ENCODE assay signal across 9 mouse cellular contexts in the genomic region with DNA sequence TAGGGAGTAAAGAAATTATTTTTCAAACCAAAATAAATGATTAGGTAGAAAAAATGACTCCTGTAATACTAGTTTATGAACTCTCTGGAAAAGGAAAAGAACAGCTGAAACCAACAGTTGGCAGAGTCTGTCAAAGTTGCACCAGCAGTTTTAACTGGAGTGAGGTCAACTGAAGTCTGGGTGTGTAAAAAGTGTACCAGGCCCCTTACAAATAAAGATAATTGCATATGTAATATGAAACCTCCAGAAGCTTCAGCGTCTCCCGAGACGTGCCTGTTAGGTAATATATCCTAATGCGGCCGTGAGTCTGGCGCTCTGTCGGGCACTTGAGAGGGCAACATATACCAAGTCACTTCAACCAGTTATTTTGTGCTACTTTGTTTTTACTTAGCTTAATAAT. TPM values are rescaled to one million over a fixed set of nuclear protein-coding genes. Genes with fewer than 3 reads are reported as not detected.
DNase-seq lines count a peak whose midpoint lies in the region; ATAC-seq lines count a peak whose summit lies in the region.
"Had no signal": no experiment of that assay in that cellular context is flagged by ENCODE, and none has a peak within 500 bp of the region (broad histone marks: within the 10 kb centered on the region; RNA-seq: fewer than 3 reads in every experiment).

No protein-coding gene starts in this region.

- H3K4me2 ChIP-seq in intestine, embryonic 14.5 days (ENCODE audit: low read length): peak overlapping the region; percentile 38
- no peak overlapping the region for H3K4me2 ChIP-seq in intestine, embryonic 16.5 days (ENCODE audit: low read depth, low read length)
- H3K4me2 ChIP-seq in embryonic facial prominence, embryonic 11.5 days (ENCODE audit: low read depth, low read length): no peak overlapping the region
- peak overlapping the region; percentile 84 for H3K4me2 ChIP-seq in hindbrain, embryonic 14.5 days (replicated peaks)
- H3K4me2 ChIP-seq in neural tube, embryonic 14.5 days (ENCODE audit: low read depth, low read length): peak overlapping the region; percentile 44

- no peaks in the 10 kb centered on the region; the same call in 1 of the 2 replicates for H3K36me3 ChIP-seq in intestine, embryonic 14.5 days (ENCODE audit: control insufficient read depth, insufficient read depth, low read length)
- H3K36me3 ChIP-seq in intestine, embryonic 16.5 days (ENCODE audit: control insufficient read depth, insufficient read depth, low read length): no peaks in the 10 kb centered on the region
- H3K36me3 ChIP-seq in embryonic facial prominence, embryonic 11.5 days (replicated peaks; ENCODE audit: control insufficient read depth, insufficient read depth, low read depth, low read length): no peaks in the 10 kb centered on the region
- H3K36me3 ChIP-seq in hindbrain, embryonic 14.5 days (replicated peaks; ENCODE audit: control insufficient read depth, insufficient read depth): no peaks in the 10 kb centered on the region
- H3K36me3 ChIP-seq in neural tube, embryonic 14.5 days (ENCODE audit: control insufficient read depth, insufficient read depth, low read length): no peaks in the 10 kb centered on the region

- peaks cover 20% of the 10 kb centered on the region for H3K4me1 ChIP-seq in intestine, embryonic 14.5 days (replicated peaks; ENCODE audit: control insufficient read depth, insufficient read depth, low read length)
- peaks cover 10% of the 10 kb centered on the region for H3K4me1 ChIP-seq in intestine, embryonic 16.5 days (ENCODE audit: control insufficient read depth, insufficient read depth, low read length)
- H3K4me1 ChIP-seq in embryonic facial prominence, embryonic 11.5 days (ENCODE audit: control insufficient read depth, insufficient read depth, low read length): peaks cover 3% of the 10 kb centered on the region; the same call in 1 of the 2 replicates
- peaks cover 53% of the 10 kb centered on the region for H3K4me1 ChIP-seq in hindbrain, embryonic 14.5 days (replicated peaks; ENCODE audit: control insufficient read depth, insufficient read depth, low read length)
- peaks cover 35% of the 10 kb centered on the region for H3K4me1 ChIP-seq in neural tube, embryonic 14.5 days (ENCODE audit: control insufficient read depth, insufficient read depth, low read length)

- H3K27ac ChIP-seq in intestine, embryonic 14.5 days (ENCODE audit: low read depth): no peak overlapping the region
- H3K27ac ChIP-seq in intestine, embryonic 16.5 days (ENCODE audit: low read length): no peak overlapping the region
- no peak overlapping the region for H3K27ac ChIP-seq in embryonic facial prominence, embryonic 11.5 days (replicated peaks; ENCODE audit: low read depth, low read length)
- H3K27ac ChIP-seq in hindbrain, embryonic 14.5 days: no peak overlapping the region
- no peak overlapping the region for H3K27ac ChIP-seq in neural tube, embryonic 14.5 days (ENCODE audit: low read depth, low read length)

- H3K4me3 ChIP-seq in intestine, embryonic 14.5 days (ENCODE audit: low read depth, low read length): peak overlapping the region; percentile 15; the same call in 1 of the 2 replicates
- H3K4me3 ChIP-seq in intestine, embryonic 16.5 days (ENCODE audit: low read length): no peak overlapping the region
- H3K4me3 ChIP-seq in embryonic facial prominence, embryonic 11.5 days (ENCODE audit: low read depth, low read length): no peak overlapping the region
- peak overlapping the region; percentile 16 for H3K4me3 ChIP-seq in hindbrain, embryonic 14.5 days (replicated peaks; ENCODE audit: low read length)
- 0 out of 2 replicates have a peak overlapping the region, but pooled peaks have one; percentile 12 for H3K4me3 ChIP-seq in neural tube, embryonic 14.5 days (ENCODE audit: low read depth, low read length)

- H3K9me3 ChIP-seq in intestine, embryonic 14.5 days (ENCODE audit: control insufficient read depth, low read length): no peaks in the 10 kb centered on the region
- H3K9me3 ChIP-seq in intestine, embryonic 16.5 days (ENCODE audit: control insufficient read depth, low read length): no peaks in the 10 kb centered on the region
- H3K9me3 ChIP-seq in embryonic facial prominence, embryonic 11.5 days (replicated peaks; ENCODE audit: control insufficient read depth, low read length): no peaks in the 10 kb centered on the region
- H3K9me3 ChIP-seq in hindbrain, embryonic 14.5 days (ENCODE audit: control insufficient read depth, low read length): no peaks in the 10 kb centered on the region
- H3K9me3 ChIP-seq in neural tube, embryonic 14.5 days (ENCODE audit: control insufficient read depth, low read length): no peaks in the 10 kb centered on the region

- no peak for ATAC-seq in intestine, embryonic 14.5 days (replicated peaks; ENCODE audit: low FRiP score, low TSS enrichment, low read depth)
- ATAC-seq in intestine, embryonic 16.5 days: no peak
- no peak for ATAC-seq in embryonic facial prominence, embryonic 11.5 days (replicated peaks; ENCODE audit: insufficient number of reproducible peaks, low FRiP score, low TSS enrichment, low read depth)
- ATAC-seq in hindbrain, embryonic 14.5 days (ENCODE audit: low FRiP score): no peak
- ATAC-seq in neural tube, embryonic 14.5 days (ENCODE audit: low read depth): no peak
- no peak for ATAC-seq in erythroblast, adult 5-6 weeks (replicated peaks; ENCODE audit: low FRiP score, poor library complexity, severe bottlenecking)
- ATAC-seq: Patski had no signal

- H3K9ac ChIP-seq in intestine, embryonic 14.5 days (ENCODE audit: low read length): no peak overlapping the region
- H3K9ac ChIP-seq in intestine, embryonic 16.5 days (ENCODE audit: low read depth, low read length): no peak overlapping the region
- H3K9ac ChIP-seq in embryonic facial prominence, embryonic 11.5 days (replicated peaks; ENCODE audit: low read length): no peak overlapping the region
- no peak overlapping the region for H3K9ac ChIP-seq in hindbrain, embryonic 14.5 days
- no peak overlapping the region for H3K9ac ChIP-seq in neural tube, embryonic 14.5 days (replicated peaks; ENCODE audit: low read depth, low read length)

- 12% methylated on average over 7 of the region's 7 CpGs for WGBS in intestine, embryonic 14.5 days
- WGBS in intestine, embryonic 16.5 days: 27% methylated on average over 7 of the region's 7 CpGs
- WGBS in embryonic facial prominence, embryonic 11.5 days: 19% methylated on average over 7 of the region's 7 CpGs
- WGBS in hindbrain, embryonic 14.5 days: 62% methylated on average over 7 of the region's 7 CpGs
- WGBS in neural tube, embryonic 14.5 days: 51% methylated on average over 7 of the region's 7 CpGs

- no peaks in the 10 kb centered on the region for H3K27me3 ChIP-seq in intestine, embryonic 14.5 days (replicated peaks; ENCODE audit: control insufficient read depth, insufficient read depth, low read length)
- H3K27me3 ChIP-seq in intestine, embryonic 16.5 days (replicated peaks; ENCODE audit: control insufficient read depth, insufficient read depth, low read length): no peaks in the 10 kb centered on the region
- no peaks in the 10 kb centered on the region for H3K27me3 ChIP-seq in embryonic facial prominence, embryonic 11.5 days (ENCODE audit: control insufficient read depth, insufficient read depth, low read length)
- no peaks in the 10 kb centered on the region for H3K27me3 ChIP-seq in hindbrain, embryonic 14.5 days (ENCODE audit: control insufficient read depth, insufficient read depth, low read length)
- H3K27me3 ChIP-seq in neural tube, embryonic 14.5 days (ENCODE audit: control insufficient read depth, insufficient read depth, low read length): no peaks in the 10 kb centered on the region
- H3K27me3 ChIP-seq: Patski had no signal

- DNase-seq in intestine, embryonic 14.5 days (ENCODE audit: low spot score): no peak
- DNase-seq in embryonic facial prominence, embryonic 11.5 days (ENCODE audit: low spot score): peak; percentile 41
- DNase-seq in hindbrain, embryonic 14.5 days (ENCODE audit: low spot score): no peak
- DNase-seq in spleen, postnatal 36 days (ENCODE audit: low spot score in 2 of 2): no peak
- DNase-seq: layer of hippocampus, postnatal 36 days had no signal

RNA-seq across cellular contexts. Expression of a gene that starts 8.3 kb away (rescaled TPM):
- 7.2 and 7.3 TPM in 2 replicates for polyA plus RNA-seq in intestine, embryonic 14.5 days (2014; fragmentation: Nextera tagmentation; extraction: Ambion mirVana)
- 2.7 and 3.0 TPM in 2 replicates for polyA plus RNA-seq in intestine, embryonic 16.5 days (2015; fragmentation: Nextera tagmentation; extraction: Ambion mirVana)
- 8.8 and 11.4 TPM in 2 replicates for polyA plus RNA-seq in embryonic facial prominence, embryonic 11.5 days (2014; fragmentation: Nextera tagmentation; extraction: Ambion mirVana)
- polyA plus RNA-seq in hindbrain, embryonic 14.5 days (2014; fragmentation: Nextera tagmentation; extraction: Ambion mirVana): 18.5 and 19.9 TPM in 2 replicates
- polyA plus RNA-seq in neural tube, embryonic 14.5 days (2014; fragmentation: Nextera tagmentation; extraction: Ambion mirVana): 20.4 and 24.4 TPM in 2 replicates
- total RNA-seq in erythroblast, adult 5-6 weeks (2015; ENCODE audit: low replicate concordance): 4.2 and 11.3 TPM in 2 replicates
- total RNA-seq in erythroblast, adult 5-6 weeks (2017; ENCODE audit: low replicate concordance): 5.9 and 8.9 TPM in 2 replicates

Comparison
In these comparisons a context has a peak if more than half of its experiments do, and no peak if none do; other contexts are left out.
1. H3K4me2 ChIP-seq: peak in intestine, embryonic 14.5 days (single experiment), hindbrain, embryonic 14.5 days (single experiment) and neural tube, embryonic 14.5 days (single experiment); none in intestine, embryonic 16.5 days (single experiment) and embryonic facial prominence, embryonic 11.5 days (single experiment).
2. H3K4me3 ChIP-seq: peak in intestine, embryonic 14.5 days (single experiment), hindbrain, embryonic 14.5 days (single experiment) and neural tube, embryonic 14.5 days (single experiment); none in intestine, embryonic 16.5 days (single experiment) and embryonic facial prominence, embryonic 11.5 days (single experiment).